In genomic region chr13:25018316-25018715, GRCm38 (mm10) we compare ENCODE assay signal across 10 mouse cellular contexts. TPM values are rescaled to one million over a fixed set of nuclear protein-coding genes. Genes with fewer than 3 reads are reported as not detected.
DNase-seq lines count a peak whose midpoint lies in the region; ATAC-seq lines count a peak whose summit lies in the region.
"Had no signal": no experiment of that assay in that cellular context is flagged by ENCODE, and none has a peak within 500 bp of the region (broad histone marks: within the 10 kb centered on the region; RNA-seq: fewer than 3 reads in every experiment).

No protein-coding gene starts in this region.

- H3K36me3 ChIP-seq in heart, embryonic 14.5 days (ENCODE audit: control insufficient read depth, insufficient read depth, low read length): peaks cover 22% of the 10 kb centered on the region
- peaks cover 11% of the 10 kb centered on the region; the same call in 1 of the 2 replicates for H3K36me3 ChIP-seq in neural tube, embryonic 12.5 days
- H3K36me3 ChIP-seq in intestine, embryonic 16.5 days (ENCODE audit: control insufficient read depth, insufficient read depth, low read length): no peaks in the 10 kb centered on the region
- no peaks in the 10 kb centered on the region for H3K36me3 ChIP-seq in stomach, embryonic 16.5 days (ENCODE audit: control insufficient read depth, insufficient read depth, low read length)

- H3K9me3 ChIP-seq in heart, embryonic 14.5 days (ENCODE audit: control insufficient read depth, low read length): no peaks in the 10 kb centered on the region
- no peaks in the 10 kb centered on the region for H3K9me3 ChIP-seq in neural tube, embryonic 12.5 days
- H3K9me3 ChIP-seq in intestine, embryonic 16.5 days (ENCODE audit: control insufficient read depth, low read length): no peaks in the 10 kb centered on the region
- no peaks in the 10 kb centered on the region for H3K9me3 ChIP-seq in stomach, embryonic 16.5 days (replicated peaks; ENCODE audit: control insufficient read depth, low read length)

- H3K27ac ChIP-seq in heart, embryonic 14.5 days (replicated peaks in 1 of 2; ENCODE audit: control insufficient read depth in 1 of 2, insufficient read depth in 1 of 2, low read depth in 2 of 2, low read length in 2 of 2): no peak overlapping the region
- H3K27ac ChIP-seq in neural tube, embryonic 12.5 days: no peak overlapping the region
- no peak overlapping the region for H3K27ac ChIP-seq in intestine, embryonic 16.5 days (ENCODE audit: low read length)
- no peak overlapping the region for H3K27ac ChIP-seq in stomach, embryonic 16.5 days (ENCODE audit: low read length)

- ATAC-seq in heart, embryonic 14.5 days (ENCODE audit: insufficient number of reproducible peaks, insufficient read depth, low FRiP score, low read depth): no peak
- ATAC-seq in neural tube, embryonic 12.5 days (ENCODE audit: low FRiP score, low read depth): no peak
- ATAC-seq in intestine, embryonic 16.5 days: no peak
- ATAC-seq in stomach, embryonic 16.5 days (ENCODE audit: insufficient read depth, low FRiP score): no peak
- ATAC-seq: inflammation-experienced regulatory T-cells, adult 6 months had no signal

- no peak overlapping the region; a peak in 1 of 4 replicates for H3K4me3 ChIP-seq in heart, embryonic 14.5 days (ENCODE audit: control insufficient read depth in 1 of 2, insufficient read depth in 1 of 2, low read depth in 1 of 2, low read length in 2 of 2)
- no peak overlapping the region for H3K4me3 ChIP-seq in neural tube, embryonic 12.5 days
- no peak overlapping the region for H3K4me3 ChIP-seq in intestine, embryonic 16.5 days (ENCODE audit: low read length)
- H3K4me3 ChIP-seq in stomach, embryonic 16.5 days (replicated peaks; ENCODE audit: low read length): no peak overlapping the region

- no peaks in the 10 kb centered on the region for H3K27me3 ChIP-seq in heart, embryonic 14.5 days (ENCODE audit: control insufficient read depth, insufficient read depth, low read length)
- H3K27me3 ChIP-seq in neural tube, embryonic 12.5 days (replicated peaks): no peaks in the 10 kb centered on the region
- H3K27me3 ChIP-seq in intestine, embryonic 16.5 days (replicated peaks; ENCODE audit: control insufficient read depth, insufficient read depth, low read length): no peaks in the 10 kb centered on the region
- H3K27me3 ChIP-seq in stomach, embryonic 16.5 days (ENCODE audit: control insufficient read depth, insufficient read depth, low read length): no peaks in the 10 kb centered on the region

- peaks cover 2 to 19% of the 10 kb centered on the region in 2 experiments; a peak in 3 of 4 replicates for H3K4me1 ChIP-seq in heart, embryonic 14.5 days (ENCODE audit: control insufficient read depth in 2 of 2, insufficient read depth in 2 of 2, low read length in 2 of 2)
- H3K4me1 ChIP-seq in neural tube, embryonic 12.5 days: peaks cover 13% of the 10 kb centered on the region
- peaks cover 14% of the 10 kb centered on the region; the same call in 1 of the 2 replicates for H3K4me1 ChIP-seq in intestine, embryonic 16.5 days (ENCODE audit: control insufficient read depth, insufficient read depth, low read length)
- peaks cover 16% of the 10 kb centered on the region; the same call in 1 of the 2 replicates for H3K4me1 ChIP-seq in stomach, embryonic 16.5 days (ENCODE audit: control insufficient read depth, insufficient read depth, low read length)

- 0 out of 2 replicates have a peak overlapping the region, but pooled peaks have one; percentile 95 for H3K9ac ChIP-seq in heart, embryonic 14.5 days (ENCODE audit: low read length)
- H3K9ac ChIP-seq in neural tube, embryonic 12.5 days: no peak overlapping the region
- H3K9ac ChIP-seq in intestine, embryonic 16.5 days (ENCODE audit: low read depth, low read length): no peak overlapping the region
- no peak overlapping the region for H3K9ac ChIP-seq in stomach, embryonic 16.5 days (ENCODE audit: low read length)

- DNase-seq in heart, adult 8-10 months (ENCODE audit: low spot score): no peak
- DNase-seq in neural tube, embryonic 10.5 days (ENCODE audit: extremely low spot score, low spot score): no peak
- no peak for DNase-seq in cerebellum, adult 9-10 months
- DNase-seq in right cerebral cortex, adult 2 months (ENCODE audit: low spot score in 2 of 2): no peak
- DNase-seq: thymus, postnatal 4 days had no signal

- 94% methylated on average over 9 of the region's 9 CpGs for WGBS in heart, embryonic 14.5 days
- 93% methylated on average over 9 of the region's 9 CpGs for WGBS in neural tube, embryonic 12.5 days
- 91% methylated on average over 9 of the region's 9 CpGs for WGBS in intestine, embryonic 16.5 days
- 87% methylated on average over 9 of the region's 9 CpGs for WGBS in stomach, embryonic 16.5 days

- peak overlapping the region; percentile 87; the same call in 1 of the 2 replicates for H3K4me2 ChIP-seq in heart, embryonic 14.5 days (ENCODE audit: low read length)
- H3K4me2 ChIP-seq in neural tube, embryonic 12.5 days (replicated peaks): peak overlapping the region; percentile 86
- H3K4me2 ChIP-seq in intestine, embryonic 16.5 days (ENCODE audit: low read depth, low read length): 0 out of 2 replicates have a peak overlapping the region, but pooled peaks have one; percentile 76
- peak overlapping the region; percentile 87 for H3K4me2 ChIP-seq in stomach, embryonic 16.5 days (ENCODE audit: low read depth, low read length)

RNA-seq across cellular contexts. Expression of gene Mrs2, which starts 1.9 kb away (rescaled TPM):
- 19.2 and 21.7 TPM in 2 replicates for polyA plus RNA-seq in heart, embryonic 14.5 days (2014; fragmentation: Nextera tagmentation; extraction: Ambion mirVana)
- total RNA-seq in heart, adult 8-10 months (2022): 10 to 100 TPM; 41.8 to 54.6 (median 43.7) TPM
- polyA plus RNA-seq in neural tube, embryonic 12.5 days (2016; fragmentation: Nextera tagmentation; extraction: Ambion mirVana): 28.8 and 30.3 TPM in 2 replicates
- polyA plus RNA-seq in intestine, embryonic 16.5 days (2015; fragmentation: Nextera tagmentation; extraction: Ambion mirVana): 15.8 and 17.1 TPM in 2 replicates
- 14.3 and 15.3 TPM in 2 replicates for polyA plus RNA-seq in stomach, embryonic 16.5 days (2015; fragmentation: Nextera tagmentation; extraction: Ambion mirVana)

RNA-seq across cellular contexts. Expression of gene Dcdc2a, which starts 37.5 kb away (rescaled TPM):
- 0.50 and 0.77 TPM in 2 replicates for polyA plus RNA-seq in heart, embryonic 14.5 days (2014; fragmentation: Nextera tagmentation; extraction: Ambion mirVana)
- total RNA-seq in heart, adult 8-10 months (2022): not detected
- 2.8 and 2.9 TPM in 2 replicates for polyA plus RNA-seq in neural tube, embryonic 12.5 days (2016; fragmentation: Nextera tagmentation; extraction: Ambion mirVana)
- polyA plus RNA-seq in intestine, embryonic 16.5 days (2015; fragmentation: Nextera tagmentation; extraction: Ambion mirVana): 0.45 and 0.98 TPM in 2 replicates
- 0.95 and 1.3 TPM in 2 replicates for polyA plus RNA-seq in stomach, embryonic 16.5 days (2015; fragmentation: Nextera tagmentation; extraction: Ambion mirVana)
- polyA plus RNA-seq: inflammation-experienced regulatory T-cells, adult 6 months had no signal
